Mouse (Mus musculus) monocyte, adult 5-6 weeks (primary cell): ENCODE results near the gene Baz1b. TPM values are rescaled to one million over a fixed set of nuclear protein-coding genes. Genes with fewer than 3 reads are reported as not detected.

ENCODE experiments used
- total RNA-seq: library from RNA; stranded (forward); fragments of 200-1000, 200-491, 200-594 nt; gene quantifications from 3 replicates; pipeline ENCODE4 v1.2.3, GENCODE M21; 2017

The Baz1b gene
- total RNA-seq, 1 experiment from 2014 or later = 112 TPM

Other genes starting within 250 kb of the Baz1b start
- gene Cldn4, start 240.3 kb upstream of the Baz1b start, total RNA-seq = not detected in 3 replicates
- not detected in 3 replicates for gene Cldn3, start 201.1 kb upstream of the Baz1b start, total RNA-seq
- gene Abhd11, start 178.1 kb upstream of the Baz1b start, total RNA-seq = 13.0 to 27.0 TPM (median 24.1 TPM) in 3 replicates
- gene Stx1a, start 163.8 kb upstream of the Baz1b start, total RNA-seq = 0.29 to 0.76 TPM in 2 of 3 replicates, not detected in the other
- gene Dnajc30, start 123.1 kb upstream of the Baz1b start, total RNA-seq = 3.8 to 6.5 TPM (median 5.5 TPM) in 3 replicates
- 50.6 to 85.3 TPM (median 72.7 TPM) in 3 replicates for gene Bud23, start 122.3 kb upstream of the Baz1b start, total RNA-seq
- gene Vps37d, start 109.0 kb upstream of the Baz1b start, total RNA-seq = 0.43 TPM in 1 of 3 replicates, not detected in the others
- 0.57 to 4.5 TPM (median 1.1 TPM) in 3 replicates for gene Mlxipl, start 97.4 kb upstream of the Baz1b start, total RNA-seq
- 4.3 to 9.9 TPM (median 9.6 TPM) in 3 replicates for gene Tbl2, start 37.6 kb upstream of the Baz1b start, total RNA-seq
- 52.4 to 63.3 TPM (median 53.1 TPM) in 3 replicates for gene Bcl7b, start 19.0 kb upstream of the Baz1b start, total RNA-seq
- not detected in 3 replicates for gene Fzd9, start 64.0 kb downstream of the Baz1b start, total RNA-seq
- not detected in 3 replicates for gene Fkbp6, start 162.8 kb downstream of the Baz1b start, total RNA-seq
- gene Trim50, start 166.0 kb downstream of the Baz1b start, total RNA-seq = not detected in 3 replicates
- 6.6 to 14.9 TPM (median 14.8 TPM) in 3 replicates for gene Nsun5, start 182.7 kb downstream of the Baz1b start, total RNA-seq
- 4.1 to 8.7 TPM (median 4.4 TPM) in 3 replicates for gene Pom121, start 207.3 kb downstream of the Baz1b start, total RNA-seq